Mouse (Mus musculus): ENCODE measurements around the gene Cd5.

DNA sequence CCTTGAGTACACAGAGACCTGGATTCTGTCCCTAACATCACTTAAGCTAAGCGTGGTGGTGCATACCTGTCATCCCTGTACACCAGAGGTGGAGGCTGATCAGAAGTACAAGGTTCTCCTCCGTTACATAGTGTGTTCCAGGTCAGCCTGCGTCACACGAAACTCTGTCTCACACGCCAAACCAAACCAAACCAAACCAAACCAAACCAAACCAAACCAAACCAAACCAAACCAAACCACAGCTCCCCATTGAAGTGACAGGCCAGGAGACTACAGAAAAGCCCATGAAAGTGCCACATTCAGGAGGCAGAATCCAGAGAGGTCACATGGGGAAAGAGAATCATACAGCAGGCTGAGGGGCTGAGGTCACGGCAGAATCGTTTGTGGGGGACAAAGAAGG, 33.2 kb upstream of the Cd5 start:
- TF ChIP-seq POLR2A (IDR thresholded peaks at IDR 0.05; ENCODE audit: extremely low read depth, insufficient read depth, low read length), result no peak
- no peak for TF ChIP-seq CTCF (IDR thresholded peaks at IDR 0.05; ENCODE audit: low read depth, low read length)
